Mouse (Mus musculus) frontal cortex, postnatal 10 days (tissue): Measurements from ENCODE around the gene Adamts3.
A peak's percentile ranks its signal among the peaks of the same experiment; 100 is the strongest.

Experiments used
- DNase-seq, 2 experiments: peaks; one replicate each; pipeline ENCODE4 v3.0.0; 2022; ENCODE audit warnings: low spot score in 2 of 2, mixed read lengths in 1 of 2

The Adamts3 gene

GRCm38 (mm10) chr5:89883051-89883907, at the start of gene Adamts3:
Gene Adamts3 (minus strand): TSS chr5:89883334.
- DNase-seq = peak; percentile 22 to 62

GRCm38 (mm10) chr5:89931511-89931910, 48.4 kb upstream of the Adamts3 start:
- no peak for DNase-seq

GRCm38 (mm10) chr5:89912359-89912758, 29.2 kb upstream of the Adamts3 start:
- DNase-seq = no peak

GRCm38 (mm10) chr5:89911950-89912349, 28.8 kb upstream of the Adamts3 start:
- no peak for DNase-seq

GRCm38 (mm10) chr5:89911508-89911907, 28.4 kb upstream of the Adamts3 start:
- DNase-seq = no peak

- no peak for DNase-seq
Observed at GRCm38 (mm10) chr5:89906884-89907431, 23.8 kb upstream of the Adamts3 start.

GRCm38 (mm10) chr5:89901026-89901425, 17.9 kb upstream of the Adamts3 start:
- no peak for DNase-seq

GRCm38 (mm10) chr5:89897495-89897894, 14.4 kb upstream of the Adamts3 start:
- DNase-seq = peak in 1 of 2 experiments; percentile 46

- no peak for DNase-seq
Observed at GRCm38 (mm10) chr5:89895520-89895919, 12.4 kb upstream of the Adamts3 start.

- DNase-seq = no peak
Observed at GRCm38 (mm10) chr5:89884991-89885390, 1.9 kb upstream of the Adamts3 start.

GRCm38 (mm10) chr5:89883908-89884204, 722 bp upstream of the Adamts3 start:
- DNase-seq = no peak

GRCm38 (mm10) chr5:89882091-89882734, 921 bp downstream of the Adamts3 start:
- DNase-seq = peak; percentile 43 to 56

GRCm38 (mm10) chr5:89881425-89881824, 1.7 kb downstream of the Adamts3 start:
- no peak for DNase-seq

- no peak for DNase-seq
Observed at GRCm38 (mm10) chr5:89878866-89879392, 4.2 kb downstream of the Adamts3 start.

GRCm38 (mm10) chr5:89872661-89873060, 10.5 kb downstream of the Adamts3 start:
- no peak for DNase-seq

- DNase-seq = no peak
Observed at GRCm38 (mm10) chr5:89859603-89860002, 23.5 kb downstream of the Adamts3 start.

GRCm38 (mm10) chr5:89858837-89859236, 24.3 kb downstream of the Adamts3 start:
- no peak for DNase-seq

- peak in 1 of 2 experiments; percentile 27 for DNase-seq
Observed at GRCm38 (mm10) chr5:89846551-89846950, 36.6 kb downstream of the Adamts3 start.

GRCm38 (mm10) chr5:89844354-89844753, 38.8 kb downstream of the Adamts3 start:
- DNase-seq = peak; percentile 26 to 41

- no peak for DNase-seq
Observed at GRCm38 (mm10) chr5:89843478-89843877, 39.7 kb downstream of the Adamts3 start.

GRCm38 (mm10) chr5:89839627-89840026, 43.5 kb downstream of the Adamts3 start:
- DNase-seq = peak in 1 of 2 experiments; percentile 29

GRCm38 (mm10) chr5:89821175-89821574, 62.0 kb downstream of the Adamts3 start:
- DNase-seq = no peak

- no peak for DNase-seq
Observed at GRCm38 (mm10) chr5:89819531-89819930, 63.6 kb downstream of the Adamts3 start.
